Mouse (Mus musculus) hindbrain, embryonic 13.5 days (tissue): Measurements from ENCODE around the gene Anapc16. TPM values are rescaled to one million over a fixed set of nuclear protein-coding genes. Genes with fewer than 3 reads are reported as not detected.
"Not testable (repeated sequence)": the region's sequence is repeated elsewhere in the genome, so short reads cannot be mapped to it uniquely, and the experiment has no call there.

Source experiments
- ATAC-seq: fragments of 200-750 bp; cut with Nextera tagmentation; 2 replicates; pipeline ENCODE4 v1.8.0; 2017; ENCODE audit warnings: moderate TSS enrichment; ENCODE audit not compliant: low FRiP score
- H3K27ac ChIP-seq: fragments of 300-500 bp; sonication (generic); 2 replicates; pipeline ENCODE4 v1.5.1; 2015; ENCODE audit warnings: inconsistent platforms, mild to moderate bottlenecking, moderate library complexity
- H3K27me3 ChIP-seq: fragments of 300-500 bp; sonication (generic); 2 replicates; pipeline ENCODE4 v1.6.1; 2015; ENCODE audit warnings: mild to moderate bottlenecking, inconsistent platforms
- H3K36me3 ChIP-seq: fragments of 300-500 bp; sonication (generic); 2 replicates; pipeline ENCODE4 v1.6.1; 2015; ENCODE audit warnings: mild to moderate bottlenecking, inconsistent platforms
- H3K4me1 ChIP-seq: fragments of 300-500 bp; sonication (generic); replicated peaks from 2 replicates; pipeline ENCODE4 v1.6.1; 2015; ENCODE audit warnings: inconsistent platforms
- H3K4me2 ChIP-seq: fragments of 300-500 bp; sonication (generic); 2 replicates; pipeline ENCODE4 v1.6.1; 2015; ENCODE audit warnings: inconsistent platforms, mild to moderate bottlenecking, moderate library complexity
- H3K4me3 ChIP-seq: fragments of 300-500 bp; sonication (generic); 2 replicates; pipeline ENCODE4 v1.5.1; 2015; ENCODE audit warnings: mild to moderate bottlenecking, inconsistent platforms
- H3K9ac ChIP-seq: fragments of 300-500 bp; sonication (generic); 2 replicates; pipeline ENCODE4 v1.6.1; 2015; ENCODE audit warnings: mild to moderate bottlenecking, inconsistent platforms
- H3K9me3 ChIP-seq: fragments of 300-500 bp; sonication (generic); 2 replicates; pipeline ENCODE4 v1.6.1; 2016; ENCODE audit warnings: inconsistent platforms
- WGBS: fragments of 180-500 bp; shearing (Covaris S2); methylation state at CpG from one replicate; pipeline ENCODE4 v1.1.7; 2015; 5-methylcytosine and 5-hydroxymethylcytosine counted together
- polyA plus RNA-seq: library from polyadenylated mRNA; unstranded; fragments of >200 nt; fragmentation: Nextera tagmentation; extraction: Ambion mirVana; gene quantifications from 2 replicates; pipeline ENCODE4 v1.2.1, GENCODE M21; 2015

The Anapc16 gene
- polyA plus RNA-seq, 1 experiment from 2014 or later = 127 TPM

GRCm38 (mm10) chr10:59995889-59996288 lies 7.0 kb downstream of the Anapc16 start:
- no peak overlapping the region for H3K27ac ChIP-seq
- H3K27me3 ChIP-seq = no peaks in the 10 kb centered on the region
- peaks cover 15% of the 10 kb centered on the region for H3K4me1 ChIP-seq
- no peak overlapping the region for H3K9ac ChIP-seq
- H3K4me3 ChIP-seq = no peak overlapping the region
- H3K4me2 ChIP-seq = no peak overlapping the region
- H3K36me3 ChIP-seq = peaks cover 41% of the 10 kb centered on the region
- no peak for ATAC-seq
- 95% methylated on average over 6 of the region's 6 CpGs for WGBS
- no peaks in the 10 kb centered on the region for H3K9me3 ChIP-seq

- not testable (repeated sequence) for H3K4me2 ChIP-seq, H3K9ac ChIP-seq, ATAC-seq, H3K27ac ChIP-seq, H3K27me3 ChIP-seq, H3K4me3 ChIP-seq, H3K9me3 ChIP-seq
- Histone ChIP-seq H3K36me3 (peaks cover 61% of the 10 kb centered on the region), H3K4me1 (peaks cover 12% of the 10 kb centered on the region)
- WGBS = 87% methylated on average over 2 of the region's 3 CpGs
Observed at GRCm38 (mm10) chr10:59993813-59994212, 9.1 kb downstream of the Anapc16 start.

- Histone ChIP-seq H3K4me1 (peaks cover 12% of the 10 kb centered on the region), H3K27me3 (no peaks in the 10 kb centered on the region), H3K4me3 (no peak overlapping the region), H3K27ac (no peak overlapping the region), H3K36me3 (peaks cover 78% of the 10 kb centered on the region), H3K9me3 (no peaks in the 10 kb centered on the region), H3K4me2 (no peak overlapping the region), H3K9ac (no peak overlapping the region)
- no peak for ATAC-seq
- 93% methylated on average over 8 of the region's 8 CpGs for WGBS
Observed at GRCm38 (mm10) chr10:59992024-59992423, 10.9 kb downstream of the Anapc16 start.

GRCm38 (mm10) chr10:59991262-59991880 lies 11.6 kb downstream of the Anapc16 start:
- Histone ChIP-seq H3K4me2 (no peak overlapping the region), H3K9ac (no peak overlapping the region), H3K4me1 (peaks cover 12% of the 10 kb centered on the region), H3K27me3 (no peaks in the 10 kb centered on the region), H3K4me3 (no peak overlapping the region), H3K36me3 (peaks cover 81% of the 10 kb centered on the region), H3K27ac (no peak overlapping the region), H3K9me3 (no peaks in the 10 kb centered on the region)
- 84% methylated on average over 9 of the region's 9 CpGs for WGBS
- ATAC-seq = no peak

GRCm38 (mm10) chr10:59990393-59990792 lies 12.5 kb downstream of the Anapc16 start:
- WGBS = 96% methylated on average over 9 of the region's 9 CpGs
- Histone ChIP-seq H3K9ac (no peak overlapping the region), H3K4me3 (no peak overlapping the region), H3K4me2 (no peak overlapping the region), H3K4me1 (peaks cover 12% of the 10 kb centered on the region), H3K9me3 (no peaks in the 10 kb centered on the region), H3K36me3 (peaks cover 79% of the 10 kb centered on the region), H3K27ac (no peak overlapping the region), H3K27me3 (no peaks in the 10 kb centered on the region)
- no peak for ATAC-seq

- H3K27ac ChIP-seq = no peak overlapping the region
- no peaks in the 10 kb centered on the region for H3K9me3 ChIP-seq
- no peak for ATAC-seq
- H3K9ac ChIP-seq = no peak overlapping the region
- peaks cover 82% of the 10 kb centered on the region for H3K36me3 ChIP-seq
- WGBS = 95% methylated on average over 4 of the region's 4 CpGs
- H3K27me3 ChIP-seq = no peaks in the 10 kb centered on the region
- peaks cover 12% of the 10 kb centered on the region for H3K4me1 ChIP-seq
- H3K4me3 ChIP-seq = no peak overlapping the region
- no peak overlapping the region for H3K4me2 ChIP-seq
Observed at GRCm38 (mm10) chr10:59988036-59988435, 14.9 kb downstream of the Anapc16 start.

- Histone ChIP-seq H3K4me2 (no peak overlapping the region), H3K27ac (no peak overlapping the region), H3K9me3 (no peaks in the 10 kb centered on the region), H3K9ac (no peak overlapping the region), H3K4me1 (peaks cover 24% of the 10 kb centered on the region), H3K27me3 (no peaks in the 10 kb centered on the region), H3K4me3 (no peak overlapping the region), H3K36me3 (peaks cover 33% of the 10 kb centered on the region)
- 94% methylated on average over 12 of the region's 12 CpGs for WGBS
- no peak for ATAC-seq
Observed at GRCm38 (mm10) chr10:59982379-59982873, 20.5 kb downstream of the Anapc16 start.

GRCm38 (mm10) chr10:59981792-59982191 lies 21.1 kb downstream of the Anapc16 start:
- Histone ChIP-seq H3K4me3 (no peak overlapping the region), H3K4me2 (no peak overlapping the region)

GRCm38 (mm10) chr10:59981336-59981735 lies 21.6 kb downstream of the Anapc16 start:
- Histone ChIP-seq H3K4me3 (no peak overlapping the region), H3K4me2 (no peak overlapping the region), H3K9ac (no peak overlapping the region), H3K4me1 (peaks cover 25% of the 10 kb centered on the region), H3K36me3 (peaks cover 24% of the 10 kb centered on the region), H3K27ac (0 out of 2 replicates have a peak overlapping the region, but pooled peaks have one; percentile 15), H3K27me3 (no peaks in the 10 kb centered on the region), H3K9me3 (no peaks in the 10 kb centered on the region)
- 81% methylated on average over 4 of the region's 4 CpGs for WGBS
- no peak for ATAC-seq

More at GRCm38 (mm10) chr10:59981792-59982191, 21.1 kb downstream of the Anapc16 start:
- Histone ChIP-seq H3K9ac (no peak overlapping the region), H3K4me1 (peaks cover 25% of the 10 kb centered on the region), H3K27me3 (no peaks in the 10 kb centered on the region), H3K36me3 (peaks cover 27% of the 10 kb centered on the region), H3K9me3 (no peaks in the 10 kb centered on the region), H3K27ac (0 out of 2 replicates have a peak overlapping the region, but pooled peaks have one; percentile 15)
- 91% methylated on average over 9 of the region's 9 CpGs for WGBS
- ATAC-seq = no peak

- Histone ChIP-seq H3K36me3 (peaks cover 19% of the 10 kb centered on the region), H3K9ac (no peak overlapping the region), H3K4me1 (peaks cover 25% of the 10 kb centered on the region), H3K4me3 (no peak overlapping the region), H3K27me3 (no peaks in the 10 kb centered on the region), H3K27ac (no peak overlapping the region), H3K9me3 (no peaks in the 10 kb centered on the region), H3K4me2 (no peak overlapping the region)
- WGBS = 91% methylated on average over 6 of the region's 6 CpGs
- no peak for ATAC-seq
Observed at GRCm38 (mm10) chr10:59980815-59981244, 22.1 kb downstream of the Anapc16 start.

GRCm38 (mm10) chr10:59978873-59979743 lies 23.8 kb downstream of the Anapc16 start:
- peaks cover 35% of the 10 kb centered on the region for H3K4me1 ChIP-seq
- H3K9me3 ChIP-seq = no peaks in the 10 kb centered on the region
- H3K4me2 ChIP-seq = no peak overlapping the region
- H3K27me3 ChIP-seq = no peaks in the 10 kb centered on the region
- peak overlapping the region; percentile 74 for H3K27ac ChIP-seq
- H3K9ac ChIP-seq = no peak overlapping the region
- H3K36me3 ChIP-seq = peaks cover 5% of the 10 kb centered on the region; the same call in 1 of the 2 replicates
- peak; percentile 39; the same call in 1 of the 2 replicates for ATAC-seq
- 45% methylated on average over 11 of the region's 11 CpGs for WGBS
- no peak overlapping the region for H3K4me3 ChIP-seq

GRCm38 (mm10) chr10:59978401-59978800 lies 24.5 kb downstream of the Anapc16 start:
- no peak overlapping the region for H3K4me2 ChIP-seq
- H3K4me3 ChIP-seq = no peak overlapping the region
- no peaks in the 10 kb centered on the region for H3K27me3 ChIP-seq
- H3K27ac ChIP-seq = peak overlapping the region; percentile 74
- 0 out of 2 replicates have a peak, but pooled peaks cover under 1% of the 10 kb centered on the region for H3K36me3 ChIP-seq
- ATAC-seq = no peak
- H3K4me1 ChIP-seq = peaks cover 42% of the 10 kb centered on the region
- no peak overlapping the region for H3K9ac ChIP-seq
- no peaks in the 10 kb centered on the region for H3K9me3 ChIP-seq
- WGBS = 73% methylated on average over 2 of the region's 2 CpGs
